Mouse (Mus musculus): ENCODE measurements around the gene Nav1. TPM values are rescaled to one million over a fixed set of nuclear protein-coding genes. Genes with fewer than 3 reads are reported as not detected.

The Nav1 gene
- total RNA-seq, 2 experiments from 2014 or later: 6.2 to 44.1 TPM

- ATAC-seq (ENCODE audit: poor library complexity, severe bottlenecking): no peak
Measured at GRCm38 (mm10) chr1:135583678-135584515, 23.2 kb downstream of the Nav1 start.

DNA sequence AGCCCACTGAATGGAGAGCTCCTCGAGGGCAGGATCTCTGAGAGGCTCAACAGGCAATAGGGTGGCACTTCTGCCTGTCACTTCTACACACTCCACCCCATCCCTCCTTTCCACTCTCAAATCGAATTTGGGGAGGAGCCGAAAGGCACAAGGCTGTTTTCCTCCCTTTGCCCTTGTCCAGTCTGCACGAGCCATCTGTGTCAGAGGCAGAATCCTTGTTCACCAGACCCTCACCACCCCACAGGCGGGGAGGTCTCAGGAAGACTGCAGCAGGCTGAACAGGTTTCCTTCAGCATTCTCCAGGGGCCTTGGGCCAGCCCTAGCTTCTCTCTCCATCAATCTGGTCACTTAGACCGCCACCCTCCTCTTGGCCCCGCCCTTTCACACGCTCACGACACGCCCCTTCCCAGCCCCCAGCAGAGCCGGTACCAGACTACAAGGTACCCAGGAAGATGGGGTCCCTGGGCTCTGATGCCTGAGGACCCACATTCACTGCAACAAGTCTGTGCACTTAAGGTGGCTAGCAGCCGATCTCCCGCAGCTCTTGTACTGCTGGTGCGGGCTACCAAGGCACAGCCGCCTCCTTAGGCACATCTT, 23.9 kb downstream of the Nav1 start:
- ATAC-seq (ENCODE audit: poor library complexity, severe bottlenecking): no peak

- ATAC-seq (ENCODE audit: poor library complexity, severe bottlenecking): no peak
Measured at GRCm38 (mm10) chr1:135581001-135581400, 26.1 kb downstream of the Nav1 start.

GRCm38 (mm10) chr1:135579111-135579510, 28.0 kb downstream of the Nav1 start:
- no peak for ATAC-seq (ENCODE audit: poor library complexity, severe bottlenecking)

GRCm38 (mm10) chr1:135577793-135578192, 29.3 kb downstream of the Nav1 start:
- ATAC-seq (ENCODE audit: poor library complexity, severe bottlenecking): no peak

DNA sequence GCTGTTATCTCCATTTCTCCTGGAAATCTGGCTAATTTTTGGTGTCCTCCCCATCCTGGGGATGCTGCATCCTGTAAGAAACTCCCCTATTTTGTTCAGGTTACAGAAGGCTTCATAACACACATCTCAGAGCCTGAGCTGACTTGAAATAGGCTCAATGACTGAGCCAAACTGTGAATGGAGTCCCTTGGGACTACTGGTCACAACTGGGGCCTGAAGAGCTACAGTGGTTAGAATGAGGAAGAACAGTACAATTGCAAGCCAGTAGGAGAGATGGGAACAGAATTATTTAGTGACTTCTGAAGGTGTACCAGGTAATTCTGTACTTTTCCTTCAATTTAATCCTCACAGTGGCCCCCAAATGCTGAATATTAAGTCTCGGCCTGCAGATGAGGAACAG, 31.7 kb downstream of the Nav1 start:
- no peak for ATAC-seq (ENCODE audit: poor library complexity, severe bottlenecking)

DNA sequence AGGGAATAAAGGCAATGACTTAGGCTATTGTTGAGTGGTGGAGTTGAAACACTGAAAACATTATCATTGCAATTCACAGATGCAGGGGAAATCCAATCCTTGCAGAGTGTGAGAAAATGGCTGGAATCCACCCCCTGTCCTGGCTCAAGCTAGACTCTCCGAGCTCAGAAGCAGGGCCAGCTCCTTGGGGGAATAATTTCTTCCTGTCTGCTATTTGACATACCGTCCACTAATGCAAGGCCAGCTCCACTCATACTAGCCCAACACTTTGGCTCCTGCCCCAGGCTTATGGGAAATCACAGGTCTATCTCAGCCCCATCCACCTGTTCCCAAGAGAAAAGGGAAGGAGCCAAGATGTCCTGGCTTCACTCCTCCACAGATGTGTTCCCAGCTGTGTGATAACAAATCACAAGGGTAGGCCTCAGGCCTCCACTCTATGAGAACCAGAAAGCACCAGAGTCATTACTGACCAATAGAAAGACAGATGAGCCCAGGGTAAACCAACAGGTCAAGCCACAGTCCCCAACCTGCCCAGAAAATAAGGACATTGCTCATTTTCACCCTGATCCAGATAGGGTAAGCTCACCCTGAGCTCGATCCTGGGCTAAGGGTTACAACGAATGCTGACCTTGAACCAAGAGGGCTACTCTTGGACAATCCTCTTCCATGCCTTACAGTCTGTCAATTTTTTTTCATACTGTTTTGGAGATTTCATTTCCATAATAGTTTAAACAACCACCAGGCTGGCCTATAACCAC, 32.5 kb downstream of the Nav1 start:
- ATAC-seq (ENCODE audit: poor library complexity, severe bottlenecking): no peak

- no peak for ATAC-seq (ENCODE audit: poor library complexity, severe bottlenecking)
Measured at GRCm38 (mm10) chr1:135572139-135572892, 34.8 kb downstream of the Nav1 start.

- no peak for ATAC-seq (ENCODE audit: poor library complexity, severe bottlenecking)
Measured at GRCm38 (mm10) chr1:135568087-135568486, 39.0 kb downstream of the Nav1 start.

DNA sequence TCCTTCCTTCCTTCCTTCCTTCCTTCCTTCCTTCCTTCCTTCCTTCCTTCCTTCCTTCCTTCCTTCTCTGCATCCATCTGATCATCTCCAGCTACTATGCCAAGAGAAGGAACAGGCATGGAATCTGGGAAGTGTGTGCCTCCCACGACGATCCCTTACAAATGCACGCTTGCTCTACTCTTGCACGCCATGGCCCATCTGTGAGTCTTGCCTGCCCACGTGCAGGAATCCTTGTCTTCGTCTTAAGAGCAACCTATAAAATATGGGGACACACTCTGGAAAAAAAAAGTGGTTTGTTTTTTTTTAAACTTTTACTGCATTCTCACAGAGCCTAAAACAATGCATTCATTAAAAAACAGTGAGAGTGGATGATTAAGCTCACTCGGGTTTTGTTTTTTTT, 40.5 kb downstream of the Nav1 start:
- no peak for ATAC-seq (ENCODE audit: poor library complexity, severe bottlenecking)

DNA sequence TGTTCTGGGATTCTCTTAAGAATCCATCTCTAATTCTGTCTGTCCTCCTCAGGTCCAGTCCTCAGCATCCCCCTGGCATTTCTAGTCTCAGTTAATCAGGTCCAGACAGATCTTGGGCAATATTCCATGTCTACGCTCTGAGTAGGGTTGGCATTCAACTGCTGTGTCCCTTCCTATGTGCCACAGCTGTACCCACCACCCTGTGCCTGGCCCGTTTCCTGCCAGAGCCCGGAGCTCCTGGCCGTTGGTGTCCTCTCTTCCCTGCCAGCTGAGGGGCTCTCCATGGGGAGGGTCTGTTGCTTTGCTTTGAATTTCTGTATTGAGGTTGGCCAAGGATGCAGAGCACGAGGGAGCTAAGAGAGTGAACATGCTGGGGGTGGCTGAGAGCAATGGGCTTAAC, 41.3 kb downstream of the Nav1 start:
- ATAC-seq (ENCODE audit: poor library complexity, severe bottlenecking): no peak

GRCm38 (mm10) chr1:135564660-135565519, 42.2 kb downstream of the Nav1 start:
- ATAC-seq (ENCODE audit: poor library complexity, severe bottlenecking): no peak

GRCm38 (mm10) chr1:135563781-135564414, 43.2 kb downstream of the Nav1 start:
- no peak for ATAC-seq (ENCODE audit: poor library complexity, severe bottlenecking)

DNA sequence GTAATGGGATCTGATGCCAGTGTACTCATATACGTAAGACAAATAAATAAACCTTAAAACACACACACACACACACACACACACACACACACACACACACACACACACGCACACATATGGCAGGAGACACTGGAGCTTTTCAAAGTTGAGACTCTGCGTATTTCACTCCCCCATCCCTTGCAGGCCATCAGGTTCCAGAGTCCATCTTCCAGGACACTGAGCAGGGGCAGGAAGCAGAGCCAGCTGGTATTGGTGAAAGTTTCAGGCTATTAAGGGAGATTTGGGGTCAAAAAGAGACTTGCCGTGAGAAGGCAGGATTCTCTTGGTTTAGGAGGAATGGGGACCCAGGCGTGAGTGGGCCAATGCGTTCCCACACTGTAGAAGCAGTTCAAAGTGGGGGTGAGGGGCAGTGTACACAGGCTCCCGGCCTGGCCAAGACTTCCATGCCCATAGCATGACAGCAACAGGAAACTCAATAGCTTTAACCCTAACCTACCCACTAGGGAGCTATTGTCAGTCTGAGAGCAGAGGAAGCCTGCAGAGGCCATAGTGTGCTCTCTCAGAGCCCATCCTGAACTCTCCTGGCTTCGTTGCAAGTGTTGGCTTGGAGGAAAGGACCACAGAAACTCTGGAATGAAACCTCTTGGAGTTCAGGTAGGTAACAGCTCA, 44.0 kb downstream of the Nav1 start:
- no peak for ATAC-seq (ENCODE audit: poor library complexity, severe bottlenecking)

- ATAC-seq (ENCODE audit: poor library complexity, severe bottlenecking): no peak
Measured at GRCm38 (mm10) chr1:135562115-135562514, 45.0 kb downstream of the Nav1 start.

- no peak for ATAC-seq (ENCODE audit: poor library complexity, severe bottlenecking)
Measured at GRCm38 (mm10) chr1:135561282-135561681, 45.8 kb downstream of the Nav1 start.

- ATAC-seq (ENCODE audit: poor library complexity, severe bottlenecking): no peak
Measured at GRCm38 (mm10) chr1:135557976-135558375, 49.1 kb downstream of the Nav1 start.

GRCm38 (mm10) chr1:135555885-135556284, 51.2 kb downstream of the Nav1 start:
- no peak for ATAC-seq (ENCODE audit: poor library complexity, severe bottlenecking)

GRCm38 (mm10) chr1:135554632-135555260, 52.3 kb downstream of the Nav1 start:
- ATAC-seq (ENCODE audit: poor library complexity, severe bottlenecking): no peak

All from megakaryocyte, adult 5-6 weeks (primary cell).